Mouse (Mus musculus) neural tube, embryonic 15.5 days (tissue): ENCODE measurements around the gene Tbc1d16. TPM values are rescaled to one million over a fixed set of nuclear protein-coding genes. Genes with fewer than 3 reads are reported as not detected.

Source experiments
- ATAC-seq: fragments of 200-750 bp; cut with Nextera tagmentation; 2 replicates; pipeline ENCODE4 v1.8.0; 2017; ENCODE audit warnings: mild to moderate bottlenecking, moderate TSS enrichment, moderate library complexity; ENCODE audit not compliant: low FRiP score
- H3K27ac ChIP-seq: fragments of 300-500 bp; sonication (generic); replicated peaks from 2 replicates; pipeline ENCODE4 v1.5.1; 2015; ENCODE audit warnings: mild to moderate bottlenecking, inconsistent platforms
- H3K27me3 ChIP-seq: fragments of 300-500 bp; sonication (generic); replicated peaks from 2 replicates; pipeline ENCODE4 v1.6.1; 2015; ENCODE audit warnings: inconsistent platforms
- H3K36me3 ChIP-seq: fragments of 300-500 bp; sonication (generic); 2 replicates; pipeline ENCODE4 v1.6.1; 2015; ENCODE audit warnings: inconsistent platforms
- H3K4me1 ChIP-seq: fragments of 300-500 bp; sonication (generic); 2 replicates; pipeline ENCODE4 v1.6.1; 2015; ENCODE audit warnings: inconsistent platforms
- H3K4me2 ChIP-seq: fragments of 300-500 bp; sonication (generic); 2 replicates; pipeline ENCODE4 v1.6.1; 2015; ENCODE audit warnings: inconsistent platforms, mild to moderate bottlenecking, moderate library complexity
- H3K4me3 ChIP-seq: fragments of 300-500 bp; sonication (generic); replicated peaks from 2 replicates; pipeline ENCODE4 v1.5.1; 2015; ENCODE audit warnings: mild to moderate bottlenecking, inconsistent platforms
- H3K9ac ChIP-seq: fragments of 300-500 bp; sonication (generic); replicated peaks from 2 replicates; pipeline ENCODE4 v1.6.1; 2015; ENCODE audit warnings: mild to moderate bottlenecking, inconsistent platforms
- H3K9me3 ChIP-seq: fragments of 300-500 bp; sonication (generic); replicated peaks from 2 replicates; pipeline ENCODE4 v1.6.1; 2016; ENCODE audit warnings: inconsistent platforms
- WGBS: fragments of 180-500 bp; shearing (Covaris S2); methylation state at CpG from one replicate; pipeline ENCODE4 v1.1.7; 2015; ENCODE audit warnings: mixed read lengths; 5-methylcytosine and 5-hydroxymethylcytosine counted together
- polyA plus RNA-seq: library from polyadenylated mRNA; unstranded; fragments of >200 nt; fragmentation: Nextera tagmentation; extraction: Ambion mirVana; gene quantifications from 2 replicates; pipeline ENCODE4 v1.2.1, GENCODE M21; 2015

Gene Tbc1d16
- polyA plus RNA-seq, 1 experiment from 2014 or later: 47.4 TPM

DNA sequence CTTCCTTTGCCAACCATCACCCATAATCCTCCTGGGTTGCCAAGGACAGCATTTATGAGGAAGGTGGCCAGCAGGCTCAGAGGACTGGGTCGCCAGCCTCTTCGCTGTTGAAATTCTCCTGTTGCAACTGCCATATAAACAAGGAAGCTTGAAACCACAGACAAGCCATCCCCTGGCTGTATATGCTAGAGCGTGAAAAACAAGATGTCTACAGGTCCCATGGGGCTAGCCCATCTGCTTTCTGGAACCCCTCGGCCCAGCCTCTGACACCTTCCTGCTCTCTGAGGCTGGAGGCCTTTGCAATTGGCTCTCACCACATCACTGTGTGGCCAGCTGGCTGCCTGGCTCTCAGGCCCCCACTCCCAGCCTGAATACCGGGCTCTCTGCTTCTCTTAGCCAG is 105.9 kb downstream of the Tbc1d16 start:
- Histone ChIP-seq H3K9ac (no peak overlapping the region), H3K27me3 (no peaks in the 10 kb centered on the region), H3K4me3 (no peak overlapping the region), H3K4me1 (peaks cover 32% of the 10 kb centered on the region), H3K4me2 (no peak overlapping the region), H3K9me3 (no peaks in the 10 kb centered on the region), H3K27ac (no peak overlapping the region), H3K36me3 (no peaks in the 10 kb centered on the region)
- WGBS: 75% methylated on average over 5 of the region's 5 CpGs
- ATAC-seq: no peak

DNA sequence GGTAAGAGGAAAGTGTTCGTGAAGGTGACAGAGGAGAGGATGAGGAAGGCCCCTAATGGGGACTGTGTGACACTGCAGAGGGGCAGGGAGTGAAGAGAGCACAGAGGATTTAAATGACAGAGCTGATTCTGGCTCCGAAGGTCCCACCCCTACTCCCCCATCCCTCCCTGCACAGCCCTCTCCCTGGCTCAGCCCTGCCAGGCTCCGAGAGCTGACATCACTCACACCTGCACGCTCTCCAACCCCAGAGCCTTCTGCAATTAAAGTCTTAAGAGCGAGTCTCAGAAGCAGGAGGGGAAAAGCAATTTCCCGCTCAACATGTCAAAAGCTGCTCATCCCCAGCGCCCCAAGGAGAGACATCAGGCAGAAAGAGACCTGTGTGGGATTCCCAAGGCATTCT is 109.4 kb downstream of the Tbc1d16 start:
- H3K9me3 ChIP-seq: no peaks in the 10 kb centered on the region
- H3K9ac ChIP-seq: no peak overlapping the region
- H3K4me2 ChIP-seq: no peak overlapping the region
- no peak for ATAC-seq
- no peaks in the 10 kb centered on the region for H3K36me3 ChIP-seq
- no peaks in the 10 kb centered on the region; the same call in 1 of the 2 replicates for H3K27me3 ChIP-seq
- H3K27ac ChIP-seq: no peak overlapping the region
- H3K4me3 ChIP-seq: no peak overlapping the region
- peaks cover 17% of the 10 kb centered on the region for H3K4me1 ChIP-seq
- WGBS: 16% methylated on average over 7 of the region's 7 CpGs

DNA sequence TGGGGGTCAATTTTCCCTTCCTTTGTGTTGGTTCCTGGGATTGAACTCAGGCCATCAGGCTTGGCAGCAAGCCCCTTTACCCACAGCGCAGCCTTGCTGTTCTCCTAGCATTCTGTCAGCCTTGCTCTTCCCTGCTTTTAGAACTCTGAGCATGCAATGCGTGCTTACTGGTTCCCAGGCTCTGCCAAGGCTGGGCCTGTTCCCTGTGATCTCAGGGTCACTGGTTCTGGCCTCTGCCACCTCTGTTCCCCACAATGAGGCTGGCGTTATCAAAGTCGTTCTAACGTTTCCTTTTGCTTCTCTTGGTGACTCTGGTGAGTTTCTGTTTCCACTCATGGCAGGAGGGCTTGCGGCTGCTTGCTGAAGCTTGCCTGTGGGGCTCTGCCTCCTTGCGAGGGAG is 110.4 kb downstream of the Tbc1d16 start:
- 46% methylated on average over 7 of the region's 7 CpGs for WGBS
- Histone ChIP-seq H3K9ac (0 out of 2 replicates have a peak overlapping the region, but pooled peaks have one; percentile 11), H3K4me3 (no peak overlapping the region), H3K4me2 (no peak overlapping the region), H3K36me3 (no peaks in the 10 kb centered on the region), H3K27me3 (no peaks in the 10 kb centered on the region; the same call in 1 of the 2 replicates), H3K4me1 (peaks cover 17% of the 10 kb centered on the region), H3K9me3 (no peaks in the 10 kb centered on the region), H3K27ac (no peak overlapping the region)
- ATAC-seq: no peak

DNA sequence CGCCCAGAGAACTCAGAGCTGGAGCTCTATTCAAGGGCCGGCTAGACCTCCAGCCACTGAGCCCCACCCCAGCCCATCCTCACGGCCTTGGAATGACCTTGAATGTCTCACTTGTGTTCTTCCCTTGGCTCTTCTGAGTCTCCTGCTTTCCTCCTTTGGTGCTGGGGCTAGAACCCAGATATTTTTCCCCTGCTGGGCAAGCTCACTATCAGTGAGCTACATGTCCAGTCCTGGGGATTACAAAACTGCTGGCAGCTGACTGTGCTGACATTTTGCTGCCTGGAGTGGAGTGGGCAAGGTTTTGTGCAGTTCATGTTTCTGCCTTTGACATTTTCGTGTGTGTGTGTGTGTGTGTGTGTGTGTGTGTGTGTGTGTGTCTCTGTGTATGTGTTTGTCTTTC is 111.3 kb downstream of the Tbc1d16 start:
- Histone ChIP-seq H3K4me3 (no peak overlapping the region), H3K9ac (no peak overlapping the region), H3K27me3 (no peaks in the 10 kb centered on the region; the same call in 1 of the 2 replicates), H3K9me3 (no peaks in the 10 kb centered on the region), H3K27ac (no peak overlapping the region), H3K36me3 (no peaks in the 10 kb centered on the region), H3K4me1 (peaks cover 17% of the 10 kb centered on the region), H3K4me2 (no peak overlapping the region)
- no peak for ATAC-seq
- WGBS: 74% methylated on average over 4 of the region's 4 CpGs

DNA sequence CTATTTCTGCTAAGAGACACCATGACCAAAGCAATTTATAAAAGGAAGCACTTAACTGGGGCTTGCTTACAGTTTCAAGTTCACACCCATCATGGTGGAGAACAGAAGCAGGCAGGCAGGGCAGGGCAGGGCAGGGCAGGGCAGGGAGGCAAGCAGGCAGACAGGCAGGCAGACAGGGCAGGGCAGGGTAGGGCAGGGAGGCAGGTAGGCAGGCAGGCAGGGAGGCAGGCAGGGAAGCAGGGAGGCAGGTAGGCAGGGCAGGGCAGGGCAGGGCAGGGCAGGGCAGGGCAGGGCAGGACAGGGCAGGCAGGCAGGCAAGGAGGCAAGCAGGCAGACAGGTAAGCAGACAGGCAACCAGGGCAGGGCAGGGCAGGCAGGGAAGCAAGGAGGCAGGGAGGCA is 115.6 kb downstream of the Tbc1d16 start:
- H3K4me1 ChIP-seq: peaks cover 4% of the 10 kb centered on the region; the same call in 1 of the 2 replicates
- no peaks in the 10 kb centered on the region; the same call in 1 of the 2 replicates for H3K27me3 ChIP-seq
- H3K4me2 ChIP-seq: no peak overlapping the region
- no peaks in the 10 kb centered on the region for H3K36me3 ChIP-seq
- H3K4me3 ChIP-seq: no peak overlapping the region
- no peak overlapping the region for H3K27ac ChIP-seq
- H3K9me3 ChIP-seq: no peaks in the 10 kb centered on the region
- H3K9ac ChIP-seq: no peak overlapping the region
- no peak for ATAC-seq

DNA sequence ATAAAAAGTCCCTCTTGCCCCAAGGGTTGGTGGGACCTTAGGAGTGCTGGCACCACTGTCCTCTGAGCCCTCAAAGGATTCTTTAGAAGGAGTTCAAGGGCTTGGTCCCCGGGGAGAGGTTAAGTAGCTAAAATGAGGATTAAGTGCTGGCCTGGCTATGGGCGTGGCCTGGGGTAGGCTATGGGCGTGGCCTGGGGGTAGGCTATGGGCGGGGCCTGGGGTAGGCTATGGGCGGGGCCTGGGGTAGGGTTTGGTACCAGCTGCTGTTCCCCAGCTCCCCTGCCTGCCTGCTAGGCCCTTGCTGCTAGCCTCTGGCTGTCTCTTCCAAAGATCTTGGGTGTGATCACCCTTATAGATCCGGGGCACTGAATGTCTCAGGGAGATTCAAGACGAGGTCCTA is 117.0 kb downstream of the Tbc1d16 start:
- no peaks in the 10 kb centered on the region for H3K36me3 ChIP-seq
- 17% methylated on average over 7 of the region's 7 CpGs for WGBS
- H3K27ac ChIP-seq: no peak overlapping the region
- ATAC-seq: no peak
- peaks cover 4% of the 10 kb centered on the region; the same call in 1 of the 2 replicates for H3K4me1 ChIP-seq
- H3K4me2 ChIP-seq: no peak overlapping the region
- H3K9me3 ChIP-seq: no peaks in the 10 kb centered on the region
- H3K27me3 ChIP-seq: no peaks in the 10 kb centered on the region; the same call in 1 of the 2 replicates
- H3K9ac ChIP-seq: no peak overlapping the region
- H3K4me3 ChIP-seq: no peak overlapping the region

DNA sequence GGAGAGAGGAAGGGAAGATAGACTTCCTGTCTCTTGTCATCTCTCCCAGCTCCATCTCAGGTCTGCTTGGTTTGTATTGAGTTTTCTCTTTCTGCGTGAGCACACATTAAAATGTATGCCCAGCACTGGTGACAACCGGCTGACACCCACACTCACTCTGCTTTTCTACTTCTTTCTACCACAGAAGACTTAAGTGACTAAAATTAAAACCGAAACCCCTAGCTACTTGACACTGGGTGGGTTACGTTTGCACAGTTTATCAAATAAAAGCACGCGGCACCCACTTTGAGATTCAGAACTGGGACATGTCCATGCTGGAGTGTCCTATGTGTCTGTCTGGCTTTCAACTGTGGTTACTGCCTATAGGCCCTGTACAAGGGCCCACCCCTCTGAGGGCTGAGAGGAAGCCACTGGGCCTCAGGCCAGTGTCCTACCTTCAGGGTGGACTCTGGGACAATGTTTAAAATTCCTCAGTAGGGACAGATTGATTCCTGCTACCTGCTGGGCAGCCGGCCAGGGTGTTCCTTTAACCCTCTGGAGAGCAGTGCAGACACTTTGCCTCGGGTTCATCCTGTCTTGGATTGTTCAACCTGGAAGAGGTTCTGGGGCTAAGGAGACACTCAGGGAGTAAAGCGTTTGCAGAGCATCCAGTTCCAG is 118.8 kb downstream of the Tbc1d16 start:
- no peak overlapping the region for H3K9ac ChIP-seq
- H3K9me3 ChIP-seq: no peaks in the 10 kb centered on the region
- no peaks in the 10 kb centered on the region for H3K36me3 ChIP-seq
- 0 out of 2 replicates have a peak, but pooled peaks cover 6% of the 10 kb centered on the region for H3K4me1 ChIP-seq
- ATAC-seq: no peak
- H3K4me3 ChIP-seq: no peak overlapping the region
- WGBS: 76% methylated on average over 9 of the region's 9 CpGs
- no peak overlapping the region for H3K27ac ChIP-seq
- H3K4me2 ChIP-seq: no peak overlapping the region
- H3K27me3 ChIP-seq: no peaks in the 10 kb centered on the region

DNA sequence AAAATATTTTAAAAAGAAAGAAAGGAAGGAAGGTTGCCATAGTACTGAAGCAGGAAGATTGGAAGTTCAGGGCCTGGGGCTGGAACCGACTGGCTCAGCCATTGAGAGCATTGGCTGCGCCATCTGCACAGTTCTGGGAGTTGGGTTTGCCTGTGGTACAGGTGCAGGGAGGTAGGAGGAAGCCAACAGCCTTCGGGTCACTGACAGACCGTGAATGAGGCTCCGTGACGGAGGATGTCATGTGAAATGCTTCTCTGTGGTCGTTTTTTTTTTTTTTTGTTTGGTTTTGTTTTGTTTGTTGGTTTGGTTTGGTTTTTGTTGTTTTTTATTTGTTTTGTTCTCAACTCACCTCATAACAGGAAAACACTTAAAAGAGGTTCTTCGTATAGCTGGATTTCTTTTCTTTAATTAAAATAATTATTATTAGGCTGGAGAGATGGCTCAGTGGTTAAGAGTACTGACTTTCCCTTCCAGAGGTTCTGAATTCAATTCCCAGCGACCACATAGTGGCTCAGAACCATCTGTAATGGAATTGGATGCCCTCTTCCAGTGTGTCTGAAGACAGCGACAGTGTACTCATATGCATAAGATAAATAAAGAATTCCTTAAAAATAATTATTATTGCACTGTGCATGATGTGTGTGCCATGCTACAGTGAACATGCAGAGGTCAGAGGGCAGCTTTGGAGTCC is 119.6 kb downstream of the Tbc1d16 start:
- Histone ChIP-seq H3K9me3 (no peaks in the 10 kb centered on the region), H3K27ac (no peak overlapping the region), H3K4me2 (no peak overlapping the region), H3K9ac (no peak overlapping the region), H3K4me3 (no peak overlapping the region), H3K27me3 (no peaks in the 10 kb centered on the region), H3K4me1 (0 out of 2 replicates have a peak, but pooled peaks cover 6% of the 10 kb centered on the region), H3K36me3 (no peaks in the 10 kb centered on the region)
- WGBS: 76% methylated on average over 10 of the region's 10 CpGs
- no peak for ATAC-seq

DNA sequence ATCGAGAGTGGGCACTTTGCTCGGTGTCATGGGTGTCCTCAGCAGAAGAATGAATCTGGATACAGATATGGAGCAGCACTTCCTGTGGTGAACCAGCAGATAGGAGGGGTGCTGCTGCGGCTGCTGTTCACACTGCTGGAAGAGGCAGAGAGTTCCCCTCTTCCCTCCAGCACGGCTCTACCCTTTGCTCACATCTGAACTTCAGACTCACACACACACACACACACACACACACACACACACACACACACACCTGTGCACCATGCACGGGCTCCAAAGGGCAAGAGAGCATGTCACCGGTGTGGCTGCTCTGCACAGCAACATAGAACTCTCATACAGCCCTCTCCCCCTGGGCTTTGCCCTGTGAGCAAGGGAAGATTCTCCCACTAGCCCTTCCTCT is 122.0 kb downstream of the Tbc1d16 start:
- Histone ChIP-seq H3K27ac (no peak overlapping the region), H3K4me3 (no peak overlapping the region), H3K9ac (no peak overlapping the region), H3K4me1 (0 out of 2 replicates have a peak, but pooled peaks cover 6% of the 10 kb centered on the region), H3K9me3 (no peaks in the 10 kb centered on the region), H3K4me2 (no peak overlapping the region), H3K27me3 (no peaks in the 10 kb centered on the region), H3K36me3 (no peaks in the 10 kb centered on the region)
- WGBS: 60% methylated on average over 6 of the region's 6 CpGs
- no peak for ATAC-seq

DNA sequence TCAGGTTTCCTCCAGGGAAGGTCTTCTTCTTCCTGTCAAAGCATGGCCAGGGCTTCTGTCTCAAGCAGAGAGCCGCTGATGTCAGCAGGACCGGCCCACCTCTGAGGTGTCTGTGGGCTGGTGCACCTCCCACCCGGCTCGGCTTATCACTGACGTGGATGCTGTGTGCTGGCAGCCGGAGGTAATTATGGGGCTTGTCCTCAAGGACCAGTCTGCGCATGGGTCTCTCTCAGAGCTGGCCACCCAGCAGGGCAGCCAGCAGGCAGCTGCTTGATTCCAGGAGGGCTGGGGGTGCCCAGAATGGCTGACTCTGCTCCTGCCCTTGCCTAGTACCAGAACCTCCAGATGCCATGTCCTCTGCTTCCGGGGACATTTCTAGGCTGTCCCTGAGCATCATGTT is 122.6 kb downstream of the Tbc1d16 start:
- Histone ChIP-seq H3K4me2 (no peak overlapping the region), H3K9me3 (no peaks in the 10 kb centered on the region), H3K4me3 (no peak overlapping the region), H3K4me1 (0 out of 2 replicates have a peak, but pooled peaks cover 6% of the 10 kb centered on the region), H3K9ac (no peak overlapping the region), H3K27me3 (no peaks in the 10 kb centered on the region), H3K36me3 (no peaks in the 10 kb centered on the region), H3K27ac (no peak overlapping the region)
- ATAC-seq: no peak
- WGBS: 45% methylated on average over 8 of the region's 8 CpGs

DNA sequence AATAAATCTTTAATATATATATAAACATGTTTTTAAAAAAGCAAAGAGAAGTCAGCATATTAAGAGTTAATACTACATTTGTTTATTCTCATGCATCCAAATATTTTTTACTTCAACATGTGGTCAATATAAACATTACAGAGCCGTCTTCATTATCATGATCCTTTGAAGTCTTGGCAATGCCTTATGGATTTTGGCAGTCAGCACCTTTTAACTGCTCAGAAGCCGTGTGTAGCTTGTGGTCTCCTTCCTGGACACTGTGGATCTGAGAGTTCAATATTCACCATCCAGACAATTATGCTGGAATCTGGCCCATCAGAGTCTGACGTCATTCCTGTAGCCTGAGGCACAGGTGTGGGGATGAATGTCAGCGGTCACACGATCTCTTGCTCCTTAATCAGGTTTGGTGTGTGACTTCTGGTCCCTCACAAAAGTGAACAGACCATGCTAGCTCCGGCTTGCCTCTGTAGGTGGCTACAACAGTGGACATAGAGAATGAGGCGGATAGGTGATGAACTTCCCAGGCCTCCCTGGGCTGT is 123.2 kb downstream of the Tbc1d16 start:
- no peak overlapping the region for H3K27ac ChIP-seq
- no peak for ATAC-seq
- no peaks in the 10 kb centered on the region for H3K27me3 ChIP-seq
- H3K9me3 ChIP-seq: no peaks in the 10 kb centered on the region
- H3K4me1 ChIP-seq: 0 out of 2 replicates have a peak, but pooled peaks cover 6% of the 10 kb centered on the region
- no peak overlapping the region for H3K9ac ChIP-seq
- no peaks in the 10 kb centered on the region for H3K36me3 ChIP-seq
- H3K4me3 ChIP-seq: no peak overlapping the region
- H3K4me2 ChIP-seq: no peak overlapping the region
- 78% methylated on average over 7 of the region's 7 CpGs for WGBS

DNA sequence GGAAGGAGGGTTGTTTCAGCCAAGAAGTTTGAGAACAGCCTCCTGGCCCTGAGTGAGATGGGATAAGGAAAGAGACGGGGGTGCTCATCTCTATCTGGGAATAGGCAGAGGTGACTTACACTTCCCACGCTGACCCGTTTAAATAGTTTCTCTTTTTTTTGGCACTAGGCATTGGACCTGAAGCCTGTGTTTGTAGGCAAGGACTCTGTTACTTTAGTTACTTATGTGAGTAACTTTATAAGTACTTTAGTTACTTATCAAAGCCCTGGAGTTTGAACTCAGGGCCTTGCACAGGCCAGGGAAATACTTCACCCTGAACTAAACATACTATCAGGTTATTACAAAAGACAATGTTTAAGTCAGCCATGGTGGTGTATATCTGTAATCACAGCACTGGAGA is 124.3 kb downstream of the Tbc1d16 start:
- 0 out of 2 replicates have a peak, but pooled peaks cover 6% of the 10 kb centered on the region for H3K4me1 ChIP-seq
- no peak overlapping the region for H3K9ac ChIP-seq
- no peaks in the 10 kb centered on the region for H3K27me3 ChIP-seq
- no peak for ATAC-seq
- WGBS: 91% methylated on average over 3 of the region's 3 CpGs
- H3K4me2 ChIP-seq: no peak overlapping the region
- H3K36me3 ChIP-seq: no peaks in the 10 kb centered on the region
- no peak overlapping the region for H3K27ac ChIP-seq
- H3K4me3 ChIP-seq: no peak overlapping the region
- H3K9me3 ChIP-seq: no peaks in the 10 kb centered on the region
